Mouse (Mus musculus) right cerebral cortex, postnatal 25 days (tissue): ENCODE data around the gene Cd96.
A peak's percentile ranks its signal among the peaks of the same experiment; 100 is the strongest.

Experiments used
- DNase-seq: peaks from one replicate; pipeline ENCODE4 v3.0.0; 2022

Cd96 gene

DNA sequence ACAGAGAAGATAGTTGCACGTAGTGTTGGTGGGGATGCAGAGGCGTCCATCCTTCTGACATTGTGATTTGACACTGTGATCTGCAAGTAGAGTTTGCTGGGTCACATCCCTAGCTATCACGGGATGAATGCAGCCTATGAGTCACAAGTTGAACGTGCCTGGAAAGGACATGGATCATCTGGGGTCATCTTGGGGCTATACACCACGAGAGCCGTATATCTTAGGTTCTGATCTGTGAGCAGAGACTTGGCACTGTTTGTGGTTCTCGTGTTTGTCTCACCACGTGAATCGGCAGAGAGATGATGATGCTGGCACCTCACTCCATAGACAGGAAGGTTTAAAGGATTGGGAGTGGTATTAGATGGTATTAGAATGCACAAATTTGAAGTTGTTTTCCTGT, 86.2 kb downstream of the Cd96 start:
- DNase-seq, result no peak

DNA sequence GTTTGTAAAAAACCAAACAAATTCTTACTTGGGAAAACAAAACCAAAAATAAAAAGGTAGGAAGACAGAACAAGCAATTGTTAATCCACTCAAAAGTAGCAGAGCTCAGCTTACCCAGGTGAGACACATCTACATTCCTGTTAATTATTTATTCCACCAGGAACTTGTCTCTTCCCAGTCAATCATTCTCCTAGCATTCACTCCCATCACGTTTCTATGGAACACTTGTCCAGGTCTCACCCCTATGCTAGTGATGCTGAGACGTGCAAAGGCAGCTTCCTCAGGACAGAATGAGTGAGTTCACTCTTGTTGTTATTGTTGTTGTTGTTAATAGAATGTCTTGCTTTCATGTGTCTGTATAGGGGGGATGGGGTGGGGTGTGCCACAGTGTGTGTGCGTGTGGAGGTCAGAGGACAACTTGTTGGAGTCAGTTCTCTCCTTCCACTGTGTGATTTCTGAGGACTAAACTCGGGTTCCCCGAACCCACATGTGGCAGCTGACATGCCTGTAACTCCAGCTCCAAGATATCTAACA, 97.0 kb downstream of the Cd96 start:
- DNase-seq, result no peak

DNA sequence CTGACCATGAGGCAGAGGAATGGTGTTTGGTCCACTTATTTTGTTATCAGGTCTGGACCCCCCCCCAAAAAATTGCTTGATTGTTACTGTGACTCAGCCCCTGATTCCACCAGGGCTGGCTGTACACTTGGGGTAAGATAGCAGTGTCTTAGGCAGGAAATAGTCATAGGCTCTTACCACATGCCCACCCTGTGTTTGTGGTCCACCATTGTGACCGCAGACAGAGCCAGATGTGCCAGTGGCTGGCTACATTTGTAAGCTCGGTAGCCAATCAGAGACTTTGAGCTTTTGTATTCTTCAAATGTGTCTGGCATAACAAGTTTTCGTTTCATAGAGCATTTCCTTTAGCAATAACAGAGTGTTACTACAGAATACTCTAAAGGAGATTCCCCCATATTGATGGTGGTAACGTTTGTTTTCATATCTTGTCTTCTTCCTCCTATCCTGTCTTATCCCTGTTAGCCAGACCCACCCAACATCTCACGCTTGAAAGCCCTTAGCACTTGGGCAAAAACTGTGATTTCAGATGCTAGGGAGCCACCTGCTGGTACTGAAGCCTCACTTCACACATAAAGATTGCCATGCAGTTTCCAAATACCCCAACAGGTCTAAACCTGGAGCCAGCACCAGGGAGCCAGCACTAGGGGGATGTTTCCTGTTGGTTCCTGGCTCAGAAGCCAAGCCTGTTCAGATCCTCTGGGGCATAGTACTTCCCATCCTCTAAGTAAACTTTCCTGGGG, 97.7 kb downstream of the Cd96 start:
- peak; percentile 41 for DNase-seq

DNA sequence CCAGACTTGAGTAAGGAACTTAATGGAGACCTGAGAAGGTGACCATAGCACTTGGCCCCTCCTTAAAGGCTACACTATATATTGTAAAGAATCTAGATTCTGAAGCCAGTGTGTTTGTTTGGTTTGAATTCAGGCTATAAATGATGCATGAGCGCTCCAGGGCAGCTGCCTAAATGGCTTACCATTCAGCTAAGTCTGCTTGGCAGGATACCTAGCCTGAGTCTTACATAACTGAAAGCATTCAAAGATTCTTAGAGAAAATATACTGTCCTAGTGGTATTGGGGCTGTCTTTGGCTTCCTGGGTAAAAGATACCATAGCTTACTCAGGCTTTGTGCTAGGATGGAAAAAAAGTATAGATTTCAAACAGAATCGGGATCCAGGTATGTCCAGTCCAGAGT, 98.7 kb downstream of the Cd96 start:
- no peak for DNase-seq

DNA sequence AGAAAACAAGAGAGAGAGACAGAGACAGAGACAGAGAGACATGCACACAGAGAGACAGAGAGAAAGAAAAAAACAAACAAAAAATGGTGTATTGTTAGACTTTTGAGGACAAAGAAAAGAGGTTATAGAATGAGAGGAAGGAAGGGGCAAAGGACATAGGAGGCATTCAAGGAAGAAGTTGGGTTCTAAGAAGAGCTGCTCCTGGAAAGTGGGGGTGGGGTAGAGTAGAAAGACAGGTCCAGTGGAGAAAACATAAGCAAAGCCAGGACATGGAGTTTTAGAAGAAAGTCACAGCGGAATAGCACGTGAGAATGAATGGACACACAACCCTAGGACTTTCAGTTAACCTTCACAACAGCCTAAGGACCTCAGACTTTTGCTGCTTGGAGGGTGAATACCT, 99.7 kb downstream of the Cd96 start:
- DNase-seq, result no peak

DNA sequence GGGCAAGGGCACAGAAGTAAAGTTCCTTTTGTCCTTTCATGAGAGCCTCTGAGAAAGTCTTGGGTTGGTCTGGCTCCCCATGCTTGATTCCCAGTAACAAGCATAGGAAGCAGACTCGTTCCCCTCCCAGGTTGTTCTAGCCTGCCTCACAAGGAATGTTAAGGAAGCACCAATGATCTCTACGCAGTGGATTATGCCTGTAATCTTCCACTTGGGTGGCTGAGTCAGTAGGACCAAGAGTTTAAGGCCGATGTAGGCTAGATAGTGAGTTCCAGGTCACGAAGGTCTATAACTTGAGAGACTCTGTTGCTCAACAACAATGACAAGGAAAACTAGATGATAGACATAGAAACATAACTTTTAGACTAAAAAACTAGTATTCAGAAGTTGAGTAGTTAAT, 100.3 kb downstream of the Cd96 start:
- no peak for DNase-seq

DNA sequence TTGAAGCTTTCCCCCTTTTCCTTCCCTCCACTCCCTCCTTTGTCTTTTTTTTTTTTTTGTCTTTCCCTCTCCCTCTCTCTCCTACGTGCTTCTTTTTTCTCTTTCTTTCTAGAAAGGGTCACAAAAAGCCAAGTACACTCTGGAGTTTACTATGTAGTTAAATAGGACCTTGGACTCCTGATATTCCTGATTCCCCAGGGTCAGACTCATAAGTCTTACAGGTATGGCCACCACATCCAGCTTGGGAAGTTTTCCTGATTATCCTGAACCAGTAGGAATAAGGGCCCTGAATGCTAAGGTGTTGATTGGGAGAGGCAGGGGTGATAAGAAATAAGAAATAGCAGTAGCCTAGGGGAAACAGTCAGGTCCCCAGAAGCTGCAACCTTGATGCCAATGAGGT, 100.7 kb downstream of the Cd96 start:
- DNase-seq, result no peak

DNA sequence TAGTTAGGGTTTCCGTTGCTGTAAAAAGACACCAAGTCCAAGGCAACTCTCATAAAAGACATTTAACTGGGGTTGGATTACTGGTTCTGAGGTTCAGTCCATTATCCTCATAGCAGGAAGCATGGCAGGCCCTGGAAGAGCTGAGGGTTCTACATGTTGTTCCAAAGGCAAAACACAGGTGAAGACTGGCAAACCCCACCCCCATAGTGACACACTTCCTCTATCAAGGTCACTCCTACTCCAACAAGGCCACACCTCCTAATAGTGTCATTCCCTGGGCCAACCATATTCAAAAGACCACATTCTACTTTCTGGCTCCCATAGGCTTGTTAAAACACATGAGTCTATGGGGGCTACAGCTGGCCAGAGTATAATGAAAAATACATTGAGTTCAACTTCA, 108.4 kb downstream of the Cd96 start:
- DNase-seq, result no peak

DNA sequence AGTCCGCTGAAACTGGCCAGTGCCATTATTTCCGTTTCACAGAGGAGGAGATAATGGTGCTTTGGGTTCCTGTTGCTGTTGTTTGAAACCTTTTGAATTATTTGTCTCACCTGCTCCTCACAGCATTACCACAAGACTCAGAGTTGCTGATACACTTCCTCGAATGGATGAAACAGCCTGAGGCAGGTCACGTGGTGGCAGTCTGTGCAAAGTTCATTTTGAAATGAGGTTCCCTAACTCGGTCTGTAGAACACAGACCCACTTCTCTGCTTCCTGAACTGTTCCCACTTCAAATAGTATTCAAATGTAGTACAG, 109.2 kb downstream of the Cd96 start:
- no peak for DNase-seq

DNA sequence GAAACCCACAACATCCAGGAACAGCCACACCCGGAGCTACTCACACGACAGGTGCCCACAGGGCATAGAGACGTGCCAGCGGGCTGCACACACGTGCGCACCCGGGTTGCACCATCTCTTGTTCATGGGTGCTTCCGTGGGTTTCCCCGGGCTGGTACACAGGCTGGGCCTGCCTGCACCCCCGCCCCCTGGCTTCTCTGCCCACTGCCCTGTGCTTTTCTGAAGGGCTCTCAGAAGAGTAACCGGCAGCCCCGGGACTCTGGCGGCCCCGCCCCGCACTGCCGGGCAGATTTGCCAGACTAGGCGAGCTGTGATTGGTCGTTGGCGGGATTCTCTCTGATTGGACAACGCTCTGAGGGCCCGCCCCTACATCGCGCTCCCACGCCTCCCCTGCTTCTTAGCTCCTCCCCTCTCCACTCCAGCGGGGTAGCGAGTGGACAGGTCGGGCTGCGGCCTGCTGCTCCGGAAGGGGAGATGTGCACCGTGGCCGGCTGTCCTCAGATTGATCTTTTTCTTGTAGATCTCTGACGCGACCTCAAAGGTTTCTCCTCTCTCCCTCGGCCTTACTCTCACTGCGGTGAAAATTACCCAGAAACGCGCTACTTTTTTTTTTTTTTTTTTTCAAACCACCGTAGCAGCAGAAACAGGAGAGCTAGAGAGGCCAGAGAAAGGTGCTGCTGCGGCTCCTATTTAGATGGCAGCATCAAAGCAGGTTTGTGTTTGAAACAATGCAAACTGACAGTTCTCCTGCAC, 109.7 kb downstream of the Cd96 start, which contains the start of gene Plcxd2:
Gene Plcxd2 (minus strand): TSS at position 66 of the 753 bp plus-strand sequence.
- DNase-seq, result peak; percentile 94

DNA sequence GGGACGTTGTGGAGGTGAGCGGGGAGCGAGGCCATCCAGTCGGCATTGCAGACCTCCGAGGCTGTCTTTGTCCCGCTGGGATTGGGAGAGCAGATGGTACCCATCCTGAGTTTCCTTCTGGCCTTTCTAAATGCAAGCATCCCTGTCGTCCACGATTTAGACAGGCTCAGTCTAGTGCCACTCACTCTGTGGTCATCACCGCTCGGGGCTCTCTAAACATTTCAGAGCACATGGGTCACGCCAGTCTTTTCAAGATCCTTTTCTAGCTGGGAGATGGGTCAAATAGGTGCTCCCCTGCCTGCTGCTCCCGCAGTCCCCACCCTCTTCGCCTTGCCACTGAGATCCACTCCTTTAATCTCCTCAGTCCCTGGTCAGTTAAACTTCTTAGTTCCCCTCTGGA, 110.3 kb downstream of the Cd96 start:
- DNase-seq, result no peak

DNA sequence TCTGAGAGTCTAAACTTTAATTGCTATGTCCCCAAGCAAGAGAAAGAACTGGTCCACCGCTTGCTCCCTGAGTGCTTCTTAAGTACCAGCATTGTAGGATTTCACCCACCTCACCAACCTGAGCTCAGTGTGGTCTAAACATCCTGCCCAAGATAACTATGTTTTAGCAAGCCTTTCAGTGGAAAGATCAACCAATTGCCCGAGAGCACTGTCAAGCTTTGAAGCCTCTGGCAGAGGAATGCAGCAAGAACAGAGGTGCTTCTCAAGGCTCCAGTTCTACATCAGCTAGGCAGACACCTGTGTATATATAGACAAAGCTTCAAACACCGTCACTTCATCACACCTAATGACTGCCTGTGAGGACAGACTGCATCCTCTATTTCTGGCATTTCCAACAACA, 111.3 kb downstream of the Cd96 start:
- no peak for DNase-seq

DNA sequence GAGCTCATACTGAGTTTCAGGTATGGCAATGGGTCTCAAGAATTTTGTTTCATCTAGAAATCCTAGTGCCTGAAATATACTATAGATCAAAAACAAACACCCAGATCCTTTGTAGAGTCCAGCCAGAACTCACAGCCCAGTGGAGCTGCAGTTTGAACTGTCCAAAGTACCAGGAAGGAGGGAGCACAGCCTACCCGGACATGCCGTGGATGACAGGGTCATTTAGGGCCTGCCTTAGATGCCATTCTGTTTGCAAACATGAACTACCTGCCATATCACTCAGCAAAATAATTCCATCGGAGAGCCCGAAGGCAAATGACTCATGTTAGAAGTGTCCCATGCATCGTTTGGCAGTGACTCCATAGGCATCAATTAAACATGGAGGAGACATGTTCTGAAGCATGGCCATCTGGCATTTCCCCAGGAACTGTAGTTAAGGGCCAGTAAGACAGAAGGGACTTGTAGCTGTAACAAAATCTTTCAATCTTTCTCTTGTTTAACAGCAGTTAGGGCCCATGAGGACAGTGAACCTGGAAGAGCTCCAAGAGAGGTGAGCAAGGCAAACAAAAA, 111.9 kb downstream of the Cd96 start:
- DNase-seq, result no peak

DNA sequence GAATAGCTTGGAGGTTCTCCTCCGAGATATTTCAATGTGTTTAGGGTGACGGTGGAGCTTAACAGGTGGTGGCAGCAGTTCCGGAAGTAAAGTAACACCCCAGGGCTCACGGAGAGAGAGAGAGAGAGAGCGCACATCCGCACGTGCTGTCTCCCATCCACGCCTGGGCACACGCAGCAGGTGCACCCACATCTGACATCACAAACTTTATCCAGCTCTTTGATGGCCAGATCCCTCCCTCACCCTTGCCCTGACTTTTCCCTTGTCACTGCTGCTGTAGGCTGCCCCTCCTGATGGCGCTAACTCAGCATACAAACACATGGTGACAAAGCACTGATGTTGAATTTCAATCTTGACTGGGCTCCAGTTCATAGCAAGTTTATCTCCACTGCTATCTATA, 113.8 kb downstream of the Cd96 start:
- no peak for DNase-seq

DNA sequence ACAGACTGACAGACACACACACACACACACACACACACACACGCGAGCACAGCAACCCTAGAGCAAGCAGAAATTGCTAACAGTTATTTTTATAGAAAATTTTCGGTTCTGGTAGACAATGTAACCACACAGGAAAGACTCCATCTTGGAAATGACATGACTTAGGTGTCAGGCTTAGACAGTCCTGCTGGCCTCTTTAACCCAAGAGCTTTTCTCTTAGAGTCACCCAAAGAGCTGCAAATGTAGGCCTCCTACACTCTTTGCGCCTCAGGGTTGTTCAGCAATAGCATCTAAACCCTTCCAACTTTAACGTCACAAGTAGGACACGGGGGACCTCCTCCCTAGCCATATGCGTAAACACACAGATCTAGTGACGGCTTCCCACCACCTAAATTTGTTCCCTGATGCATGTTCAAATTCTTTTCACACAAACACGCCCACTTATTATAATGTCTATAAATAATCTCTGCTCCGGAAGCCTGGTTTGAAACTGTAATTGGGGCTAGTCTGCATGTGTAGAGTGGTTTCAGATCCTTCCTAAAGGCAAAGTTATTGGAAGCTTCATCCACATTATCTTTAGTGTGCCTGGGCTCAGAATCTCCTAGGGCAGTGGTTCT, 118.4 kb downstream of the Cd96 start:
- no peak for DNase-seq

DNA sequence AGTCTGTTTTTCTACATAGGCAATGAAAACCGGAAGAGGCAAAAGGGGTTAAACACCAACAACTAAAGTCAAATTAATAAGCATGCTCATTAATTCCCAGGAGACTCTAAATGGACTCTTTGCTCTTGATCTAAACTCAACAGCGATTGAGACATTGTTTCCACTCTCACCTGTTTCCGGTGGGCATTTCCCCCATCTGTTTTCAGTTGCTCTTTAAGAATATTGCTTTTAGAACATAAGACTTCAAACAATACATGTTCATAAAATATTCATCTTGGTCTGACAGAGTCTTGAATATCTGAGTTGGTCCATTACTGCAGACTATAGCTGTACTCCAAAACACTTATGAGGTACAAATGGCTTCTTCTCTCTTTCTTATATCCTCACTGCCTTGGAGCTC, 119.1 kb downstream of the Cd96 start:
- DNase-seq, result no peak

DNA sequence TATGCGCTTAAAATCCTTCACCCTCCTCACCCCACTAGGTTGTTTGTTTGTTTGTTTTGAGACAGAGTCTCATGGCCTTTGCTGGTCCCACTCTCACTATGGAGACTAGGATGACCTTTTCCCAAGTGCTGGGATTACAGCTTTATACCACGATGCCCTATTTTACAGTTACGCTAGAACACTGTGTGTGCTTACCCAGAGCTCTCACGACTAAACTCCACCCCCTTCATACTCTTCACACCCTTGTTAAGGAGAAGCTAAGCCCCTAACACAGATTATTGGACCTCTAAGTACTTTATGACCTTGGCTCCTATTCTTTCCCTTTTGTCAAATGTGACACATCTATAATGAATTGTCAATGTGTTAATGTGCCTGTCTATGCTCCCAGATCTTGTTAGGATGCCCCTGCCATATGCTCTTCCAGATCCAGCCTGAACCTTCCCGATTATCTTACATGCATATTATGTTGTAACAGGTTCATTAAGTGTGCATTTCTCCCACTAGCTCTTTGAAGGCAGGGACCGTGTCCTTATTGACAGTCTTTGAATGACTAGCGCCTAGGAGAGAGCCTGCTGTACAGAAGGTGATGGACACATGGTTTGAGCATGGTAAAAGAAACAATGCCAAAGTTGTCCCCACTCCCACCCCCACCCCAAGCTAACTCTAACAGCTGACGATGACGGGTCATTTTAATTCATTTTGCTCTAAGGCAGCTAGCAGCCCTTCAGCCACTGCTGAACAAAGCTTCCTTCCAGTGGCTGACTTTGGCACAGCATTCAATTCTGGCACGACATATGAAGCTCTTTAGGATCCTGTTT, 120.5 kb downstream of the Cd96 start:
- DNase-seq, result no peak

DNA sequence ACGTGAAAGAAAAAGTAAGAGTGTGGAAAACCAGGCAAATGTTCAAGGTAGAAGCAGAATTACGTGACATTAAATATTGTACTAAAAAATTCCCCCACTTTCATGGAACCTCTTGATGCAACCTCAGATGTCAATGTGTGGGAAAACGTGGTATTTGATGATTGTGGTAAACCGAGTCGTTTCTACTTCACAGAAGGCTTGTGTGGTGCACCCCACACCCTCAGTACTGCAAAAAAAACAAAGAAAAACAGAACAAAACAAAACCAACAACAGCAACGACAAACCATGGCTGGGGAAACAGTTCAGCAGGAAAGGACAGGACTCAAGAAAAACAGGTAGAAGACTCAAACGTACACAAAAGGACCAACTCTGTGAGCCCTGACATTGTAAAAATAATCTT, 121.8 kb downstream of the Cd96 start:
- DNase-seq, result no peak

DNA sequence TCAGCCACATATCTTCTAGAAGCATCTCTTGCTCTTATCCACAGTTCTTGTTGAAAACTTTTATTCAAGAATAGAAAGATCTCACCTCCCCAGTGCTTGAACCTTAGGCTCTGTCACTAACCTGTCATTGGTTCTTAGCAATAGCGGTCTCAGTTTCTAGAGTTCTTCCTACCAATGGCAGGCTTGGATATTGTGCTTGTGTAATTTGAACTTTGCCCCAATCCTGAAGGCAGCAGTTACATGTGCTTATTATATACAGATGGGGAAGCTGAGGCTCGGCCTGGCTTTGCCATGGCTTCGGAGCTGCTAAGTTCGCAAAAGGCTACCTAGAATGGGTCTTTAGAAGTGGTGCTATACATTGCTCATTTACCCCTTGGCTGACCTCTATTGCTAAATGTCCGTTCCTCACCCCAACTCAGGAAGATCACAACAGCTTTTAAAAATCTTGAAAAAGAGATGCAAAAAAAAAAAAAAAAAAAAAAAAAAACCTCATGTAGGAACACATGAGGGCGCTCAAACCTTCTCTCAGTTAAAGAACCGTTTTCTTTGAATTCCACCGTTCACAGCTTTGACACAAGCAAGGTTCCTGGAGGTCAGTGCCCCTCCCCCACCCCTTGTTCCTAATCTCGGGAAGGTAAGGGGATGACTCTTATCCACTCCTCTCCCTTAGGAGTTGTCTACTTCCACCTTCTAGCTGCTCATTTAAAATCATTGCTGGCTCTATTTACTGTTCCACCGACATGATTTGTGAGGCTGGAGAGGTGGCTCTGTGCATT, 129.0 kb downstream of the Cd96 start:
- no peak for DNase-seq

DNA sequence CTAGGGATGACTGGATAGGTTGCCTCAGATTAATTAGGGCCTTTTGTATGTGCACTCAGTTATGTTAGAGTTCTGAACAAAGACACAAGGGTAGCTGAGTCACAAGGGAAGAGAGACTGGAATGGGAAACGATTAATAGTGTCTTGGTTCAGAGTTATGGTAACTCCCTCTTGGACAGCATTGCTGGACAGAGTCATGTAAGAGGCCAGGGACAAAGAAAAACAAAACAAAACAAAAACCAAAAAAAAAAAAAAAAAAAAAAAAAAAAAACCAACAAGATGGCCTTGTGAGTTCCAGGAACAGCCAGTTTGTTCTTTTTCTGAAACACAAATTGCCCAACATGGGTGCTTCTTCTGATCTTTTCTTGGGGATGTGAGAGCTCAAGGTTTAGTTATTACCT, 133.8 kb downstream of the Cd96 start:
- no peak for DNase-seq
